Mouse (Mus musculus): ENCODE measurements around the gene Asrgl1.
A peak's percentile ranks its signal among the peaks of the same experiment; 100 is the strongest.
"Not testable (repeated sequence)": the region's sequence is repeated elsewhere in the genome, so short reads cannot be mapped to it uniquely, and the experiment has no call there.

Gene Asrgl1

GRCm38 (mm10) chr19:9105101-9105685 lies 30.2 kb downstream of the Asrgl1 start:
- DNase-seq (ENCODE audit: low spot score in 2 of 2): no peak

GRCm38 (mm10) chr19:9103986-9104385 lies 31.4 kb downstream of the Asrgl1 start:
- no peak for DNase-seq (ENCODE audit: low spot score in 2 of 2)

- no peak for DNase-seq (ENCODE audit: low spot score in 2 of 2)
These were observed 34.4 kb downstream of the Asrgl1 start for GRCm38 (mm10) chr19:9101062-9101457.

GRCm38 (mm10) chr19:9100297-9101061 lies 35.0 kb downstream of the Asrgl1 start:
- DNase-seq (ENCODE audit: low spot score in 2 of 2): no peak

- no peak for DNase-seq (ENCODE audit: low spot score in 2 of 2)
These were observed 35.7 kb downstream of the Asrgl1 start for GRCm38 (mm10) chr19:9099751-9100150.

- no peak for DNase-seq (ENCODE audit: low spot score in 2 of 2)
These were observed 38.0 kb downstream of the Asrgl1 start for GRCm38 (mm10) chr19:9097441-9097840.

GRCm38 (mm10) chr19:9095111-9095510 lies 40.3 kb downstream of the Asrgl1 start:
- no peak for DNase-seq (ENCODE audit: low spot score in 2 of 2)

- DNase-seq (ENCODE audit: low spot score in 2 of 2): no peak
These were observed 44.7 kb downstream of the Asrgl1 start for GRCm38 (mm10) chr19:9090709-9091108.

GRCm38 (mm10) chr19:9090191-9090590 lies 45.2 kb downstream of the Asrgl1 start:
- DNase-seq (ENCODE audit: low spot score in 2 of 2): no peak

- DNase-seq (ENCODE audit: low spot score in 2 of 2): no peak
These were observed 47.6 kb downstream of the Asrgl1 start, which contains the start of gene Scgb1a1 for GRCm38 (mm10) chr19:9087821-9088220. Gene Scgb1a1, minus strand, starts transcription at chr19:9087958.

- DNase-seq (ENCODE audit: low spot score in 2 of 2): not testable (repeated sequence)
These were observed 51.5 kb downstream of the Asrgl1 start for GRCm38 (mm10) chr19:9083892-9084291.

- DNase-seq (ENCODE audit: low spot score in 2 of 2): no peak
These were observed 52.5 kb downstream of the Asrgl1 start for GRCm38 (mm10) chr19:9083010-9083355.

- DNase-seq (ENCODE audit: low spot score in 2 of 2): peak; percentile 58 to 69
These were observed 53.0 kb downstream of the Asrgl1 start for GRCm38 (mm10) chr19:9082191-9083009.

- DNase-seq (ENCODE audit: low spot score in 2 of 2): no peak
These were observed 53.9 kb downstream of the Asrgl1 start for GRCm38 (mm10) chr19:9081311-9082190.

- no peak for DNase-seq (ENCODE audit: low spot score in 2 of 2)
These were observed 55.5 kb downstream of the Asrgl1 start for GRCm38 (mm10) chr19:9079916-9080315.

- no peak for DNase-seq (ENCODE audit: low spot score in 2 of 2)
These were observed 58.3 kb downstream of the Asrgl1 start for GRCm38 (mm10) chr19:9076982-9077660.

GRCm38 (mm10) chr19:9076035-9076434 lies 59.4 kb downstream of the Asrgl1 start:
- DNase-seq (ENCODE audit: low spot score in 2 of 2): no peak

- DNase-seq (ENCODE audit: low spot score in 2 of 2): no peak
These were observed 59.9 kb downstream of the Asrgl1 start for GRCm38 (mm10) chr19:9075558-9075957.

GRCm38 (mm10) chr19:9074424-9074823 lies 61.0 kb downstream of the Asrgl1 start:
- no peak for DNase-seq (ENCODE audit: low spot score in 2 of 2)

- no peak for DNase-seq (ENCODE audit: low spot score in 2 of 2)
These were observed 61.5 kb downstream of the Asrgl1 start for GRCm38 (mm10) chr19:9073776-9074411.

GRCm38 (mm10) chr19:9072157-9072530 lies 63.3 kb downstream of the Asrgl1 start:
- DNase-seq (ENCODE audit: low spot score in 2 of 2): no peak

All from frontal cortex, postnatal 36 days (tissue).